Mouse (Mus musculus): Measurements from ENCODE around the gene Tead1.

Gene Tead1

DNA sequence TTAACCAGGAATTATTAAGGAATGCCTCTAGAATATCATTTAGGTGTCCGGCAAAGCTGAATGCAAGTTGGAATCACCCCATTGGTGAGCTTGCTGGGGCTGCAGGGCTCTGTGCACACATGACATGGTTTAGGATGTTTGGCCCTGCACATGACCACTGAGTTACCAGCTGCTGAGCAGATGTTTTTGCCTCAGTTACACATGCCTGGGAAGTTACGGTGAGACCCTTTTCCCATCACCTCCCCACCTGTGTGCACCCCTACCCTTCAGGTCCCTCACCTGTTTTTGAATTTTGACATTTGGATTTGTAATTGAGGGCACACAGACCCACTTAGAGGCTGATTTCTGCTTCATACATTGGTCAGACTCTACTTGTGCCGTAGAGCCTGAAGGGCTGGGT lies 6.9 kb downstream of the Tead1 start:
- in situ Hi-C loops (cut with MseI, MboI): no loop called here

DNA sequence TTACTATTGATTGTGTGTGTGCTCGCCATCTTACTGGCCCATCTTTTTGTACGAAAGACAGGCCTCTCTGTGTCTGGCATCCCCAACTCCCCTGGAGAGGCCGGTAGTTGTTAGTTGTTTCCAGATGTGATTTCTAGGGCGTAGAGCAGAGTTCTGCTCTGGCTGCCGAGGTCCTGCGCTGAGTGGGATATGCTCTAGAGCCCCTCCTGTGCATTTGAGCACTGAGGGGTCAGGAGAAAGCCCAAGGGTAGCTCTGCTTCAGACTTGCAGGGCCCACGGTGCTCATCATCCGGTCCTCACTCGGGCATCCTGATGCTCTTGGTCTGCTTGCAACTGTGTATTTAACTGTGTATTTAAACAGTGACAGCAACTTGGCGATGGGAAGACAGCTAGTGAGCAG lies 7.5 kb downstream of the Tead1 start:
- in situ Hi-C loops (cut with MseI, MboI): no loop called here

DNA sequence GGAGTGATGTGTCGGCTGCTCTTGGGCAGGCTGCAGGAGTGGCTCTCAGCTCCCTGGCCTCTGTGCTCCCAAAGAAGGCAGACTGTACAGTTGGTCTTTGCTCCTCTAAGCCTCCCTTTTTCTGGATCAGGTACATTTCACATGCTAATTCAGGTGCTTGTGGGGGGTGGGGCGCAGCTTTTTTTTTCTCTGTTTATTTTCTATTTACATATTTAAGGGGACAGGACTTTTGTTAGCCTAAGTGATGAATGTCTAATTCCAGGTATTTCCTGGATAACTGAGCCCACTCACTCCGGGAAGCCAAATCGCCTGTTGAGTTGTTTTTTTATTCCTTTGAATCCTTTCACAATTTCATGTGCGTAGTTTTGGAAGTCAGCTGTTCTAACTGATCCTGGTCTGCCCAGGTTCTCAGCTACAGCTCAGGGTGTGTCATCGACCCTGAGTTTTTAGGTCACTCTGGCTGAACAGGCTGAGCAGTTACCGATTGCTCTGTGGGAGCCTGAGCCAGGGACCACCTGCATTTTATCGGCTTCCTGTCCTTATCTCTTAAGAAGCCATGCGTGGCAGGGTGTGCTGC lies 9.4 kb downstream of the Tead1 start:
- in situ Hi-C loops (cut with MseI, MboI): no loop called here

DNA sequence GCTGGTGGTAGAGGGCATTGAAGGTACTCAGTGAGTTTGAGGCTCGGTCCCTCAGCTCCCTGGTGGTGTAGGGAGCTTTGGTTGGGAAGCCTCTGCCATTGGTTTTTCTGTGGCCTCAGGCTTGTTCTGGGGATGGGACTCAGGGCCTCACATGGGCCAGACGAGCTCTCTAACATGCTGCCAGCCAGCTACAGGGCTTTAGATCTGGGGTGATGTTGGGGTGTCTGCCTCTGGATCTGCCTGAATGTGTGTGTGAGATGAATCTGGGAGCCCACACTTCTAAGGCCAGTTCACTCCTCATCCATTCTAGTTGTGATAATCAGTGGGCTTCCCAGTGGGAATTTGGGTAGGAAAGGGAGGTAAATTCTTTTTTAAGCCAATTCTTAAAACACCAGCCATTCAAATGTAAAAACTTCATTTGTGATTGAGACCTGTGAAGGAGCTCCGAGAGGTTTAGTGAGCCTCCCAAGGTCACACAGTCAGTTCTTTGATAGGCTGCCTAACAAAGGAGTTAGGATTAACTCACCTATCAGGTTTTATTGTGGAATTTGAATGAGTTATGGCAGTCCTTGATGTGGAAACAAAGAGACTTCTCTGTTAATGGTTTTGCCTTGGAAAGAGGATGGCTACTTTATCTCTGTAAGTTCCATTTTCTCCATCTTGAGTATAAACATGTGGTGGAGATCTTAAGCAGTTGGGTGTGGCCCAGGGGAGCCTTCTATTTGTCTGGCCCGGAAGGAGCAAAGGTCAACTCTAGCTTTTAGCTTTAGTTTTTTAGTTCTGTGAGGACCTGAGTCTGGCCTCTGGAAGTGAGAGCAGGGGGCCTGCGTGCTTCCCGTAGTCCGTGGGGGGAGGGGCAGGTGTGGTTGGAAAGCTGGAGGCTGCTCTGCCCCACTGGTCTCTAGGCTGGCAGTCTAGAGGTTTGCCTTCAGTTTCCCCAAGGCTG lies 12.0 kb downstream of the Tead1 start:
- in situ Hi-C loops (cut with MseI, MboI): no loop called here

DNA sequence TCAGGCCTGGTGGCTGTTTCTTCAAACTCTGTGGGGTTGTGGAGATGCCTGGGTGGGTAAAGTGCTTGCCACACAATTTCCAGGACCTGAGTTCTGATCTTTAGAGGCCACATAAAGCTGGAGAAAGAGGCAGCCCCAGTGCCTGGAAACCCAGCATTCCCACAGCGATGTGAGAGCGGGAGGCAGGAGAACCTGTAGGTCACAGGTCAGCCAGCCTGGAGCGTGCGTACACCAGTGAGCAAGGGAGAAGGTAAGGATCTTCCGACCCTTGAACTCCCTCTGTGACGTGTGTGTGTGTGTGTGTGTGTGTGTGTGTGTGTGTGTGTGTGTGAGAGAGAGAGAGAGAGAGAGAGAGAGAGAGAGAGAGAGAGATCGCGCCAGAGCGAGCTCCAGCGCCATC lies 14.4 kb downstream of the Tead1 start:
- in situ Hi-C loops (cut with MseI, MboI): no loop called here

DNA sequence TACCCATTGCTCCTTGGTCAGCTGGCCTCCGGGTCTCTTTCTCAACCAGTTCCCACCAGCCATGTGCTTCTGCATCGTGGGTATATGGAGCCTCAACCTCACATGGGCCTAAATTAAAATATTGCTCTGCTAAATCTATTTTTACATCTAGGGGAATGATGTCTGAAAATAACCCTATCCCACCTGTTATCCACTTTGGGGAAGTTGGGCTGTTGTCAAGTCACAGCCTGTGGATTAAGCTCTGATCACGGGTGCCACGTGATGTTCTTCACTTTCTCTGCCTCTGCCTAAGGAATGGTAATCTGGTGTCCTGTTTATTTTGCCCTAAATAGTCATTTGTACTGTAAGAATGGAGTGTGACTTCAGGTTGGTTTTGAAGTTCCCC lies 17.7 kb downstream of the Tead1 start:
- in situ Hi-C loops (cut with MseI, MboI): no loop called here

DNA sequence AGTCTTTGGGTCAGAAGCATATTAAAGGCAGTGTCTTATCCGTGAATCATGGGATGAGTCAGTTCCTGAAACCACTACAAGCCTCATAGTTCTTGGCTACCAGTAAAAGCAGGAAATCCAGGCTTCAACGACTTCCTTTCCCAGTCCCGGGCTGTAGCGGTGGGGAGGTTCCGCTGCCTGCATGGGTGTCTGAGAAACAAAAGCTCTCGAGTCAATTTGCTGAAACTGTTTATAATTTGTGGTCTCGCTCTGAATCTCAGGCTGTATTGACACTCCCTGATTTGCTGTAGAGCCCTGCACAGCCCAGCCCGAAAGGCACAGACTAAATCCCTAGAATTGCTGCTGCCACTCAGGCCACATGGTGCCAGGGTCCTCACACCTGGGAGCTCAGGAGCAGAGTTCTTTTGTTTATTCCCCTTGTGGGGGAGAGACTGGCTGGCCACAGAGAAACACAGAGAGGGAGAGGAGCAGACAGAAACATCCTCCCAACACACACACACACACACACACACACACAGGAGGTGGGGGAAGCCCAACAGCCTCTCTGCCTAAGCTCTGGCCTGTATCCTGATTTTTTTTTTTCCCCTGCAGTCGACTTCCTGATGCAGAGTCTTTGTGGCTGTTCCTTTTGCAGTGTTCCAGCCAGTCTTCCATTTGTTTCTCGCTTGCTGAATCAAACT lies 18.2 kb downstream of the Tead1 start:
- in situ Hi-C loops (cut with MseI, MboI): no loop called here

DNA sequence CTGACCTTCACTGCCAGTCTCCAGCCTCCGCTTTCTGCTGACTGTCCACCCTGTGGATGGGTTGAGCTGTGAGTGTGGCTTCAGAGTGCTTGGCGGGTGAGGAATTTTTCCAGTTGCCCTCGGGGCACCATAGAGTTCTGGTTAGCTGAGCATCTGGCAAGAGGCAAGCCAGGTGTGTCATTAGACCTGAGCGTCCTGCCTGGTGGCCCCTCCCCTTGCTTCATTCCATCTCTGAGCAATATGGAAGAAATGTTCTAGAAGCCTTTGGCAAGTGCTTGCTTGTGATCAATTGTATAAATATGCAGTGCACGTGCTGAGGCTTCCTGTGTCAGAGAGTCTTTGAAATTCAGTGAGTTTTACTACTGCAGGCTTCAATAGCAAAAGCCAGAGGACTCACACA lies 21.0 kb downstream of the Tead1 start:
- in situ Hi-C loops (cut with MseI, MboI): no loop called here

DNA sequence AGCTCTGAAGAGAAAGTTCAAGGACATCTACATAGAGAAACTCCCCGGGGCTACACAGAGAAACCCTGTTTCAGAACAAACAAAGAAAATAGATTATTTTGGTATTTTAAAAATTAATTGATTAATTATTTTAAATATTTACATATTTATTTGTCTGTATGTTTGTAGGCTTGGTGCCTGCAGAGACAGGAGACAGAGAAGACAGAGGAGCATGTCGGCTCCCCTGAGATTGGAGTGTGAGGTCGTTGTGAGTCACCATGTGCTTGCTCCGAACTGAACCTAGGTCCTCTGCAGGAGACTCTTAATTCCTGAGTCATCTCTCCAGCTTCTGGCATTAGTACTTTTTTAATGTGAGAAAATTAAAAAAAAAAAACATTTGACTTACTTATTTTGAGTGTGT lies 24.2 kb downstream of the Tead1 start:
- in situ Hi-C loops (cut with MseI, MboI): no loop called here

DNA sequence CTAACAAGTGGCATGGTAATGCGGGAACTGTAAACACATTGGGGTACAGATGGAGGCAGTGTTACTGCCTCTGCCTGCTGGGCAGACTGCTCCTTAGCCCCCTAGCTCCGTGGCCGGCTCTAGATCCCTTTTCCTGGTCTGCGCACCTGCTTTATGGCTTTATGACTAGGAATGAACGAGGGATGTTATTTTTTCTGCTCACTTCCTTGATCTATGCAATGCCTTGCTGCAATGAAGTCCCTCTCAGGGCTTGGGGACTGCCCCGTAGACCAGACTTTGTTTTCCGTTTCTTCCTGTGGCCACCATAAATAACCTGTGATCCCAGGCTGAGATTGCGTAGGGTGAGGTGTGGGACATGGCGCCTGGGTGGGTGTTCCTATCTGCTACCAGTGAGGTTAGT lies 26.8 kb downstream of the Tead1 start:
- in situ Hi-C loops (cut with MseI, MboI): no loop called here

DNA sequence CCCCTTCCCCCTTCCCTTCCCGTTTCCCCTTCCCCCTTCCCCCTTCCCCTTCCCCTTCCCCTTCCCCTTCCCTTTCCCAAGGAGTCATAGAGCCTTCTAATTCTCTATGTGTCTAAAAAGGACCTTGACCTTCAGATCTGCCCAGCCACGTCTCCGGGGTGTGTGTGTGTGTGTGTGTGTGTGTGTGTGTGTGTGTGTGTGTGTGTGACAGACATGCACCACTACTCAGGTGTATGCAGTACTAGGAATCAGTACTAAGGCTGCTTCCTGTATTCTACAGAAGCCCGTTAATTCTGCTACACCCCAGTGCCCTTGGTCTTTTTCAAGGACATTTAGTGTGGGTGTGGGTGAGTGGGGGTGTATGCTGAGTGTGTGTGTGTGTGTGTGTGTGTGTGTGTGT lies 27.6 kb downstream of the Tead1 start:
- in situ Hi-C loops (cut with MseI, MboI): no loop called here

DNA sequence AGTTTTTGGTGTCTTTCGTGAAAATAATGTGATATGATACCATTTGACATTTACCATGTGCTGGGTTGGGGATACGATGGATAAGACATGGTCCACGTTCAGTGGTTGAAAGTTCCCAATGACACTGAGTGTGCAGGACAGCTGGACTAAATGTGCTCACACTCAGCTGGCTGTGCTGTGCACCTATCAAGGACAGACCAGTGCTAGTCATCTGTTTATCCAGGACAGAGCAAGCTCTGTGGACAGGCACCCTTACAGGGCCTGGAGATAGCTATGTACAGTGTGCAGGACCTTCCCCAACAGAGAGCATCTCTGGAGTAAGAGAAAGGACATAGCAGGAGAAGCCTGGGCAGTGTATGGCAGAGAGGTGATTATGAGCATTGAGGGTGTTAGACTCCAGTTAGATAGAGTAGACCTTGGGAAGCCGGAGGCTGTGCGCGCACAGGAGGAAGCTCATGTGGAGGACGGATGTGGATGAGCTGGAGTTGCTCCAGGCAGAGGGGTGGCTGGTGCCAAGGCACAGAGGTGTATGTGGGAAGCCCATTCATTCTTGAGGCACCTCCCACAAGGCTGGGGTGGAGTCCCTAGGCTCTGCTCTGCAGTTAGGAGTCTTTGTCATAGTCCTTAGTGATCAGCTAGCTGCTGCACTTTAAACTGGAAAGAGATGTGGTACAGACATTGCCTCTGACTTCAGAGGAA lies 31.4 kb downstream of the Tead1 start:
- in situ Hi-C loops (cut with MseI, MboI): no loop called here

DNA sequence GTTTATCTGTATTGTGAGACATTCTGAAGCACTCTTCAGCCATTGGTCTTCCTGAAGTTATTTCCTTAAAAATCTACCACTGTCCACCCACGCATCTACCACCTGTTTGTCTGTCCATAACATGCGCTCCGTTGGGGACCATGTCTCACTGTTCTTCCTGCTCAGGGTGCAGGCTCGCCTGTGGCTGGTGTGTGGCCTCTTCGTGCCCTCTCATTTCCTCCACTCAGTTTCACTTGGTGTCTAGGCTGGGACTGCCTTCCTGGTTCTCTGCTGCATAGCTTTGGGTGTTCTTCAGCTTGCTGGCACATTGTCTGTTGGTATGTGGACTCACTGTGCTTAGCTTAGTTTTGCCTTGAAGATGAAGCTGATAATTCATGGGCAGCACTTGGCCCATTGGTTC lies 32.9 kb downstream of the Tead1 start:
- in situ Hi-C loops (cut with MseI, MboI): no loop called here

DNA sequence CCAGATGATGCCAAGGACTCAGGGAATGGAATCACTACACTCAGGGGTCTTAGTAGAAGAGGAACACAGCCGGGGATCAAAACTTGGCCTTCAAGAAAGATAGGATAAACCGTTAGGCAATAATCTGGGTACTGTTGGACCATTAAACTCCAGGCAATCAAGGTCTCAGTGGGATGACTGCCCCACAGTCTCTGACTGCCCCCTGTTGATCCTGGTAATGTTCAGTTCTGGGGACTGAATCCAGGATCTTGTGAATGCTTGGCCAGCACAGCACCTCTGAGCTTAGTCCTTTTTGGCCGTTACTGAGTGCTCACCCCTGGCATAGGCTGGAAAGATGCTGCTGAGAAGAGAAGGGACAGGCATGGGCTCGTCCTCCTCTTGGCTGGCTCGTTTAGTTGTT lies 34.4 kb downstream of the Tead1 start:
- in situ Hi-C loops (cut with MseI, MboI): no loop called here

DNA sequence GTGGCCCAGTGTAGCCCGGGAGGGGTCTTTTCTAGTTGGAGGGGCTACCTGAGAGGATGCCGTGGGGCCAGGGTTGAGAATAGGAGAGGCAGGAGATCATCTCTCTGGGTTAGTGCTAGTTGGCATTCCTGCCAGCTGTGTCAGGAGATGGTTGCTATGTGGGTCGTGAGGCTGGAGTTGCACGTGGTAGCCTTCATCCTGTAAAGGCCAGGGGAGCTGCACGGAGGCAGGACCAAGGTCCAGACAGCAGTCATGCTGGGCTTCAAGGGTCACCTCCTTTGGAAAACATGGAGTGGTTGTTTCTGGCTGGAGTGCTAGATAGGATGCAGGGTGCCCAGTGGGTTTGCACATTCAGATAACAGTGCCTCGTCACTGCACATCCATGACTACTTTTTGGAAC lies 35.7 kb downstream of the Tead1 start:
- in situ Hi-C loops (cut with MseI, MboI): no loop called here

DNA sequence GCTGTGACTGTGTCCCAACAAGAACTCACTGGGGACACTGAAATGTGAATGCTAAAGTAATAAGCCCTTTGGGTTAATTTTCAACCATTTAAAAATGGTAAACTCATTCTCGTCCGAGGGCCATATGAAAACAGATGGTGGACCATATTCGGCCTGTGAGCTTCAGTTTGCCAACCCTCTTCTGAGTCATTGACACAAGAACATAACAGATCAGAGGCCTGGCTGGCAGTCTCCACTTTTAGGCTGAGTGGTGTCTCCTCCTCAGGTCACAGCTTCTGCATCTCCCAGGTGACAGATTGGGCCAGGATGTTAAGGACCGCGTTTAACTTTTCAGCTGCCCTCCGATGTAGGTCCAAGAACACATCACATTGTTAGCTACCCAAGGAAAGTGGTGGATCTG lies 37.6 kb downstream of the Tead1 start:
- in situ Hi-C loops (cut with MseI, MboI): no loop called here

DNA sequence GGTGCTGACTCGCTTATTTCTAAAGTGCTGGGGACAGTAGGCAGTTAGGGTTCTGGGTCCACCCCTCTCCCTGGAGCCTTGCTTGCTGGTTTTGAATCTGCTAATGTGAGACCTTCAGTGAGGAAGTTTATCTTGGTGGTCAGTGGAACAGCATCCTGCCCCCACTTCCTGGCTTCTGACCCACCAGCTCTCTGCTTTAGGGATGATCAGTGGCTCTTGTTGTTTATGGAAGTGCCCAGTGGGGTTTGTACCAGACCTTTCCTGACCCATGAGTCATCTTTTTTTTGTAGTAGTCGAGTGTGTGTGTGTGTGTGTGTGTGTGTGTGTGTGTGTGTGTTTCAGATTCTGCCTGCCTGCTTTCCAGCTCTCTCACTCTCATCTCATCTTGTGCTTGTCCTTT lies 38.6 kb downstream of the Tead1 start:
- in situ Hi-C loops (cut with MseI, MboI): no loop called here

DNA sequence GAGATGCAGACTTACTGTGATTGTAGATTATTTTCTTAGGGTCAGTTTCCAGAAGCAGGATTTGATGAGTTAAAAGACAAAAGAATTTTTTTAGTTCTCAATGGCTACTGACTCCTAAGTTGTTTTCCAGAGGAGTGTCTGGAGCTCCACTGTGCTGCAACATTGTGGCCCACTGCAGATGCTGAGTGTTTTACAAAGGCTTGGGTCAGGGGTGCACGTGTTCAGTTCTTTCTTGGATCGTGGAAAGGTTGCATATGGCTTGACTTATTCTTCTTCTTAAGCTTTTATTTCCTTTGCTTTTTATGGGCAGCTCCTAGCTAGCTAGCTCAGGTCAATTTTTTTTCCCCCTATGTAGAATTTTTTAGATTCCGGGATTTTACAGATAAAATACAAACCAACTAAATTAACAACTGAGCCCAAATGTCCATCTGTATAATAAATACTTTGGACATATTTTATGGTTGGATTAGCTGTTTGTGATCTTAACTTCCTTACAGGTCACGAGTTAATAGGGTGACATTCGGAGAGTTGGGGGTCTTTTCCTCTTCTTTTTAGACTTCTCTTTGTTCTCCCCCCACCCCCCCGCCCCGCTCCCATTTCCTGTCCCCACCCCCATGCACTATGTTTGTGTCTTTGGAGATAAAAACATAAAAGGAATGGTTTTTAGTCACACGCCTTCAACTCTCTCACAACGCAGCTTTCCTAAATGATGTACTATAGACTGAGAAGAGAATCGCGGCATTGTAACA lies 40.5 kb downstream of the Tead1 start:
- in situ Hi-C loops (cut with MseI, MboI): no loop called here

DNA sequence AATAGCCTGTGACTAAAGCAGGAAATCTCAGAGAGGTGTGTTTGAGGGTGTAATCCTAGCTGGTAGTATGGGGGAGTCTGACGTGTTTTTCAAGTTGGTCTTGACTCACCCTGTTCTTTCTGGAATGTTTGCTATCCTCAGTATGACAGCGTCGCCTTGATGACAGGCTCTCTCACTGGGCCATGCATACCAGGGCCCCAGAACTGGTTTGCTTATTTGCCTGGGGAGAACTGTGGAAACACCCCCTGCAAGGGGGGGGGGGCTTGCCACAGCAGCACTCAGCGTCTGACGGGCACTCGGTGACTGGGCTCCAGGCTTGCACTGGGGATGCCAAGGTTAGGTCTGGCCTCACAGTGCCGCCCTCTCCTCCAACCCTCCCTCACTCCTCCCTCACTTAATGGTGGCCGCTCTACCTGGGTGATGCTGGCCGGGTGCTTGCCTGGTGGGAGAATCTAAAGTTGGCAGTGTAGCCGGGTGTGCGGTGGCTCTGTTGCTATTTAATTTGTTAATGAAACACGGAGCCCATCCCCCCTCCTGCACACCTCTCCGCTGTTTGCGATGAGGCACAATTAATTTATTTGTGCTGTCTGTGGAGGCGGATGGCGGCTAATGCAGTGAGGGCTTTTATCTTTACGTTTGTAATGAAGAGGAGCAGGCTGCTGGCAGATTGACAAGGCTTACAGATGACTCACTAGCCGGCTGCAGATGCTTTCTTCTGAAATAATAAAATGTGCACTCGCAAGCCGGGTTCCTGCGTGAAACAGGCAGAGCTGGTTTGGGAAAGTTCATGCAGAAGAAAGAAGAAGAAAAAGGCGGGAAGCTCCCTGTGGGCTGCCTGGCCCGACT lies 41.2 kb downstream of the Tead1 start:
- in situ Hi-C loops (cut with MseI, MboI): no loop called here

DNA sequence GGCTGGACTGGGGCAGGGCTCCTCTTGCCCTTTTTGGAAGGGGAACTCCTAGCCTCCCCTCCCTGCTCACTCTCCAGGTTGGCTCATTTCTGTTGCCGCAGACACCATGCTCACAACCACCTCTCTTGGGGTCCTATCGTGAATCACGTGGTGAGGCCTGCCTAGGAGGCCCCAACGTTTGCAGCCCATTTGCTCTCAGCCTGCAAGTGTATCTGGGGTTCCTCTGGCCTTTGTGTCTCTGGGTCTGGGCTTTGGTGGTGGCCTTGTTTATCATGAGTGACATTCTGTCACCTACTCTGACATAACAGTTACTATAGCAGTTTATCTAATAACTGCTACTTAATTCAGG lies 41.8 kb downstream of the Tead1 start:
- in situ Hi-C loops (cut with MseI, MboI): no loop called here

DNA sequence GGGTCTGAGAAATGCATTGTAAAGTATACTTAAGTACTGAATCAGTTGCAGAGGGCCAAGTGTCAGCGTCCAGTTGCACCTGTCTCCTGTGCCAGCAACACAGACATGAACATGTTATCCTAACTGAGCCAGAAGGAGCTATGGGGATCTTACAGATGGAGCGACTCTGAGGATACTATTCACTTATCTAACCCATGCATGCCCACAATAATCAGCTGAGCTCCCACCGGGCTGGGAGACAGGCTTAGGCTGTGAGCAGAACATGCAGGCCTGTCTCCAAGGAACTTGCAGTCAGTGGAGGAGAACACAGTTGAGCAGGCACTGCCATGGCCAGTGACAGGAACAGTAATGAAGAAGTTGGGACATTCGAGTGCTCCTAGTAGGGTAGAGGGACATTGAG lies 42.7 kb downstream of the Tead1 start:
- in situ Hi-C loops (cut with MseI, MboI): no loop called here
